Mouse (Mus musculus): Measurements from ENCODE around the gene Bnip1.

Bnip1 gene

GRCm38 (mm10) chr17:26793068-26793765, 12.4 kb downstream of the Bnip1 start:
- peak; percentile 11 for DNase-seq (ENCODE audit: low spot score)

DNA sequence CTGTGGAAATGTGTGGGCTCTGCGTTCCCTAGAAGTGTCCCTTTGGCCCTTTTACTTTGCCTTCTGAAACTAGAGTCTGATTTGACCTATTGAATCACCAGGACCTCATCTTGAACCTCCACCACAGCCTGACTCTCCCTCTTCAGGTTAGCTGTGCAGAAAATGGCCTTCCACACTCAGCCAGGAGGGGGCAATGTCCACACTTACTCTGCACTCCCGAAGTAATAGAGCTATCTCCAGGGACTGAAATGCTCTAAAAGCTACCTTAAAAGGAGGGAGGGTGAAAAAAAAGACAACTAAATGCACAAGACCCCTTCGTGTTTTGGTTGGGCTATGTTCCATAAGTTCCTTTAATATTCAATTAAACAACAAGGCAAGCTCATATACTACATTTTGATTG, 13.9 kb downstream of the Bnip1 start:
- DNase-seq (ENCODE audit: low spot score) = peak; percentile 64

DNA sequence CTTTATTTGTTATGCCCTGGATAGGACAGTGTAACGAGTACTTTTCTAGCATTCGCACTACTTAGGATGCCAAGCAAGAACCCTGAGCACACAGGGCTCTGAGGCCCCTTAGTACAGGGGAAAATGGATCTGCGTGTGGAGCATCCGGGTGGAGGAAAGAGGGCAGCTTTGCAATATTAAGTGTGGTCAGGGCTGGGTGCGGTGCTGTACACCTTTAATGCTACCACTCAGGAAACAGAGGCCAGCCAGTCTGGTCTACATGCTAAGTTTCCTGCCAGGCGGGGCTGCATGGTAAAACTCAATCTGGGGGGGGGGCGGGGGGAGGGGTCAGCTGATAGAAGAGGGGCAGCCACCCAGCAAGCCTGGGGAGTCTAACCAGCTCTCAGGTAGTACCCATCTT, 14.5 kb downstream of the Bnip1 start:
- no peak for DNase-seq (ENCODE audit: low spot score)

GRCm38 (mm10) chr17:26797379-26798128, 16.7 kb downstream of the Bnip1 start:
- DNase-seq (ENCODE audit: low spot score) = no peak

- no peak for DNase-seq (ENCODE audit: low spot score)
These were observed 22.0 kb downstream of the Bnip1 start for GRCm38 (mm10) chr17:26802886-26803285.

GRCm38 (mm10) chr17:26812607-26813006, 31.7 kb downstream of the Bnip1 start:
- no peak for DNase-seq (ENCODE audit: low spot score)

- DNase-seq (ENCODE audit: low spot score) = no peak
These were observed 32.6 kb downstream of the Bnip1 start for GRCm38 (mm10) chr17:26813497-26813896.

GRCm38 (mm10) chr17:26816810-26817209, 35.9 kb downstream of the Bnip1 start:
- DNase-seq (ENCODE audit: low spot score) = no peak

GRCm38 (mm10) chr17:26817776-26818175, 36.9 kb downstream of the Bnip1 start:
- DNase-seq (ENCODE audit: low spot score) = no peak

DNA sequence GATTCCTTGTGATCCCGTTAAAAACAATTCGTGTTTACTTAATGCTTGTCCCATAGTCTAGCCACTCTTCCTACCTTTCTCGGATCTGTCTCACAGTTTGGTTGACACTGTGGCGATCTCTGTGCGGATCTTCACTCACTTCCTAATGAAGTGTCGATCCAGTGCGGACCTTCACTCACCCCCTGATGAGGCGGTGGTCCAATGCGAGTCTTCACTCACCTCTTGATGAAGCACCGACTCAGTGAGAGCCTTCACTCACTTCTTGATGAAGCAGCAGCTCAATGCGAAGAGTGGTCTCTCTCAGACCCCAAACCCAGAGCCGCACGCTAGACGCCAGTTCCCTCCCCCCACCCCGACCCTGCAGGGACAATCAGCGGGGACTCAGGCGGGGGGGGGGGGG, 45.3 kb downstream of the Bnip1 start:
- no peak for DNase-seq (ENCODE audit: low spot score)

- DNase-seq (ENCODE audit: low spot score) = no peak
These were observed 52.9 kb downstream of the Bnip1 start for GRCm38 (mm10) chr17:26833806-26834205.

GRCm38 (mm10) chr17:26834302-26834965, 53.6 kb downstream of the Bnip1 start:
- DNase-seq (ENCODE audit: low spot score) = no peak

DNA sequence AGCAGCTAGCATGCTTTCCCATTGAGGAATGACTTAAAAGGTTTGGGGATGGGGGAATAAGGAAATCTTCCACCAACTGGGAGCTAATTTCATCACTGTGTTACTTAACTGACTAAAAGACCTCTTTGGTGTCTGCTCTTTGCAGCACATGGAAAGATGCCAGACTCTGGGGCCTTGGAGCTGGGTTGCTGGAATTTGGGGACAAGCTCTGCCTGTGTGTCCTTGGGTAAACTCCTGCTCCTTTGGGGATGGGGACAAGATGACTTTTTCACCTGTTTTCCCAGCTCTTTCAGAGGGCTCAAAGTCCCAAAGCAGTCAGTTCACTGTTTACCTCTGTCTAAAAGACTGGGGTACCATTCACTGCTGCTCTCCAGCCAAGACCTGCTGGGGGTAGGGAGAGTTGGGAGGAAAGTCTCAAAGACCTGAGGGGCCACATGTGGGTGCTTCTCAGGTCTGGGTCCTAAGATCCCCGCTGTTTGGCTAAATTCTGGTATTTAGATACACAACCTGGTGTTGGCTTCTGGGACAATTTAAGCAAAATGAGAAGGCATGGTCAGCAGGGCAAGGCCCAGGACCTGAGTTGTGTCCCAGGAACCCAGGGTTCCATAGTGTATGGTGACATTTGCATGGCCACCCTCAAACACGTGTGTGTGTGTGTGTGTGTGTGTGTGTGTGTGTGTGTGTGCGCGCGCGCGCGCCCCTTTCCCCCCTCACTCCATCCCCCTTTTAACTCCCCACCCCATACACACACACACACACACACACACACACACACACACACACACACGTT, 54.3 kb downstream of the Bnip1 start:
- DNase-seq (ENCODE audit: low spot score) = no peak

GRCm38 (mm10) chr17:26835956-26836355, 55.1 kb downstream of the Bnip1 start:
- no peak for DNase-seq (ENCODE audit: low spot score)

DNA sequence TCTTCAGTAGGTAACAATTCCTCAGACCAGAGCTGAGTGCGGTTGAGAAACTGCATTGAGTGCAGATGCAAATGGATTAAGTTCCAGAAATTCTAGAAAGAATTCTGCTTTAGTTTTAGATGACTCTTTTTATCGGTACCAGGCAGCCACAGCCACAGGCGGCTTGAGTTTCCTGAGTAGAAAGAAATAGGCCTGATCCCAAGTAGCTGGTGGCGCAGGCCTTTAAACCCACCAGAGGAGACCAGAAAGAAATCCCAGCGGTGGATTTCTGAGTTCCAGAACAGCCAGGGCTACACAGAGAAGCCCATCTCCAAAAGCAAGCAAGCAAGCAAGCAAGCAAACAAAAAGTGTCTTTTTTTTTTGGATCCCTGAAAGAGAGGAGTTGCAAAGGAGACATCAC, 55.5 kb downstream of the Bnip1 start:
- DNase-seq (ENCODE audit: low spot score) = no peak

DNA sequence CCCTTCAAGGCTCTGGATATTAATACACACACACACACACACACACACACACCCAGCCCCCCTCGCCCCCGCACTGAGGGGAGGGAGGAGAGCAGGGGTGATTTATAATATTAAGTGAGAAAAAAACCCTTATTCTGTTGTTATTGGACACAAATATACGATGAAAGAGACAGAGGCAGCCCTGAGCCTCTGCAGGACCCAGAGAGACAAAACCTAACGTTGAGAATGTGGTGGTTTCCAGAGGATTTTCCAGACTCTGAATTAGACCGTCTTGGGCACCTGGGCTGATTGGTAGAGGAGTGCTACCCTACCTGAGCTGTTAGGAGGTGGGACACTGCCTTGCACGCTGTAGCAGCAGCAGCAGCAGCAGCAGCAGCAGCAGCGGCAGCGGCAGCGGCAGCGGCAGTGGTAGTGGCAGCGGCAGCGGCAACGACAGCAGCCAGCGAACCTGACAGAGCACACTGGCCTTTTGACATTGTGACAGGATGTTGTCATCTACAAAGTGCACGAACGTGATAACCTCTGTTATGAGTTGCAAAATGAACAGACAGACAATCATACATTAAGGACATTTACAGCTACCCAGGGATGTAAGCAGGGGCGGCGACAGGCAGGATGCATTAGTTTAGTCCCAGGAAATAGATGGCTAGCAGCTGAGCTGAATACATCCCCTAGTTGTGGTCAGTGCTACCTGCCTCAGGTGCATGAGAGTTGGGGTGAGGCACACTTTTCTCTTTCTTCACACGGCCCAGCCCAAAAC, 56.1 kb downstream of the Bnip1 start:
- no peak for DNase-seq (ENCODE audit: low spot score)

- no peak for DNase-seq (ENCODE audit: low spot score)
These were observed 56.7 kb downstream of the Bnip1 start for GRCm38 (mm10) chr17:26837546-26837985.

DNA sequence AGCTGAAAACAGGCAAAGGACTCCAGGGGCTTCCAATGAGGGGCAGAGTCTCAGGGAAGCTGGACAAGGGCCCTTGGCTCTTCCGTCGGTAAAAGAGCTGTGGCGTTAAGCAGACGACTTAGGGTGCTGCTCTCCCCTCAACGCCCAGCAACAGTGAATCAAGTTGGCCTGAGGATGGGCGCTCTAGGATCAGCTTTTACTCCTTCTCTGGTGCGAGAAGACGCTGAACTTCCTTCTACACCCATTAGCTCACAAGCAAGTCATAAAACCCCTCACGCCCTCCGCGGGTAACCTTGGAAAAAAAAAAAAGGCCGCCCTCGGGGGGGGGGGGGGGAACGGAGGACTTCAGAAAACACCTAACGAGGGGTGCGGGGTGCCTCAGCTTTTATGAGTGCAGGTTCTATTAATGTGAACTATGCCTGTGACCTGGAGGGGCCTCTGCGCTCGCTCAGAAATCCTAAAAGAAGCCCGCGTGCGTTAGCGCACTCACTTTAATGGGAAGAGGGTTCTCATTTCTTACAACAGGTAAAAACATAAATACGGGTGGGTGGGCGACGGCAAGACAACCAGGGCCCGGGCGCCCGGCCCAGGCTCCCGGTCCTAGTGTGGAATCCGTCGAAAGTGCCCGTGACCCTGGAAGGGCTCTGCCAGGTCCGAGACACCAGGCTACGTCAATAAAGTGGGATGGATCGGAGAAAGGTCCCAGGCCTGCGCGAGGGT, 57.5 kb downstream of the Bnip1 start:
- no peak for DNase-seq (ENCODE audit: low spot score)

GRCm38 (mm10) chr17:26838911-26839717, 58.2 kb downstream of the Bnip1 start:
- peak; percentile 39 for DNase-seq (ENCODE audit: low spot score)

Measured in embryo, embryonic 10 days (tissue).